Mouse (Mus musculus): Measurements from ENCODE around the gene Mtrf1. TPM values are rescaled to one million over a fixed set of nuclear protein-coding genes. Genes with fewer than 3 reads are reported as not detected.
A peak's percentile ranks its signal among the peaks of the same experiment; 100 is the strongest.

Mtrf1 gene
- total and polyA plus RNA-seq, 3 experiments: 8.2 to 21.1 (median 12.4) TPM

DNA sequence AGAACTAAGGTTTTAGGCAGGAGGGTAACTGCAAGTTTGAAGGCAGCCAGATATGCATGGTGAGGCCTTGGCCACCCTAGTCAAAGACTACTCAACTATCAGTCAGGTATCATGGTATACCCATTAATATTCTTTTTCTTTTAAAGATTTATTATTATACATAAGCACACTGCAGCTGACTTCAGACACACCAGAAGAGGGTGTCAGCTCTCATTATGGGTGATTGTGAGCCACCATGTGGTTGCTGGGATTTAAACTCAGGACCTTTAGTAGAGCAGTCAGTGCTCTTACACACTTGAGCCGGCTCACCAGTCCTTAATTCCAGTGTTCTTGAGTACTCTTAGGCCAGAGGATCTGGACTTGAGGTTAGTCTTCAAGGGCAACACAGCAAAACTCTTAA, 62.8 kb downstream of the Mtrf1 start:
- DNase-seq (ENCODE audit: extremely low read depth): no peak
- Histone ChIP-seq H3K4me3 (replicated peaks in 1 of 3; ENCODE audit: low read depth in 2 of 3, low read length in 2 of 3, poor library complexity in 1 of 3) (no peak overlapping the region), H3K27ac (ENCODE audit: insufficient read depth, low read depth) (no peak overlapping the region), H3K4me2 (ENCODE audit: insufficient read depth, low read depth, poor library complexity, severe bottlenecking) (no peak overlapping the region), H3K27me3 (replicated peaks) (no peaks in the 10 kb centered on the region), H3K36me3 (replicated peaks in 1 of 2; ENCODE audit: control insufficient read depth in 1 of 2, insufficient read depth in 1 of 2, low read length in 1 of 2) (peaks cover 22 to 38% of the 10 kb centered on the region in 2 experiments), H3K4me1 (ENCODE audit: control insufficient read depth in 1 of 2, insufficient read depth in 2 of 2) (peaks cover 0 to 14% of the 10 kb centered on the region in 2 experiments; a peak in 2 of 4 replicates), H3K9me3 (replicated peaks; ENCODE audit: low read length) (no peaks in the 10 kb centered on the region), H3K9ac (ENCODE audit: insufficient read depth, low read depth) (no peak overlapping the region), H3K79me2 (replicated peaks; ENCODE audit: control insufficient read depth, extremely low read depth, insufficient read depth, poor library complexity, severe bottlenecking) (no peaks in the 10 kb centered on the region)
- dilution Hi-C loops (cut with MboI; ENCODE audit: extremely low pct_ligation_motif_present, extremely low pct_unique_long_range_greater_than_20kb, low sequenced_read_pairs) (no loop called here), in situ Hi-C loops (cut with MboI; ENCODE audit: low pct_ligation_motif_present, low pct_unique_long_range_greater_than_20kb, low sequenced_read_pairs) (no loop called here)
- TF ChIP-seq CTCF (conservative IDR thresholded peaks at IDR 0.05 in 1 of 2, IDR thresholded peaks at IDR 0.05 in 1 of 2; ENCODE audit: low read depth in 2 of 2, low read length in 2 of 2): peak in 1 of 2 experiments; percentile 27; a peak in 1 of 4 replicates
- no peak for TF ChIP-seq USF1 (IDR thresholded peaks at IDR 0.05; ENCODE audit: low read depth, low read length)

DNA sequence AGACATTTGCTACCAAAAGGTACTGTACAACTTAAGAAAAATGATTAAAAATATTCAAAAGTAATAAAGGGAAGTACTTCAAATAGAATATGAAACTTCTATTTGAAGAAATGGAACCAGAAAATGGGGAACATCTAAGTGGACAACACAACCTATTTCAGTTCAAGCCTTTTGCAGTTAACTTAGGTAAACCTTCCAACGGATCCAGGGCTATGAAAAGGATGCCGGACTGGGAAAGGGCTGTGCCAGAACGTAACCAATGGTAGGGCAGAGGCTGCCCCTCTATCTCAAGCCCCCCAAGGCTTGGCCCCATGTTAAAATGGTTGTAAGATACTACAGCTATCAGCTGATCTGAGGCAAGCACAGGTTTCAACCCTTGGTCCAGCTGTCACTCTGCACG, 63.4 kb downstream of the Mtrf1 start:
- Histone ChIP-seq H3K36me3 (replicated peaks in 1 of 2; ENCODE audit: control insufficient read depth in 1 of 2, insufficient read depth in 1 of 2, low read length in 1 of 2) (peaks cover 24 to 44% of the 10 kb centered on the region in 2 experiments), H3K9ac (ENCODE audit: insufficient read depth, low read depth) (no peak overlapping the region), H3K4me3 (replicated peaks in 1 of 3; ENCODE audit: low read depth in 2 of 3, low read length in 2 of 3, poor library complexity in 1 of 3) (no peak overlapping the region), H3K27me3 (replicated peaks) (no peaks in the 10 kb centered on the region), H3K4me1 (ENCODE audit: control insufficient read depth in 1 of 2, insufficient read depth in 2 of 2) (peaks cover 0 to 14% of the 10 kb centered on the region in 2 experiments; a peak in 2 of 4 replicates), H3K9me3 (replicated peaks; ENCODE audit: low read length) (no peaks in the 10 kb centered on the region), H3K27ac (ENCODE audit: insufficient read depth, low read depth) (no peak overlapping the region), H3K79me2 (replicated peaks; ENCODE audit: control insufficient read depth, extremely low read depth, insufficient read depth, poor library complexity, severe bottlenecking) (no peaks in the 10 kb centered on the region), H3K4me2 (ENCODE audit: insufficient read depth, low read depth, poor library complexity, severe bottlenecking) (no peak overlapping the region)
- in situ Hi-C loops (cut with MboI; ENCODE audit: low pct_ligation_motif_present, low pct_unique_long_range_greater_than_20kb, low sequenced_read_pairs): no loop called here
- dilution Hi-C loops (cut with MboI; ENCODE audit: extremely low pct_ligation_motif_present, extremely low pct_unique_long_range_greater_than_20kb, low sequenced_read_pairs): no loop called here
- DNase-seq (ENCODE audit: extremely low read depth): no peak
- TF ChIP-seq USF1 (IDR thresholded peaks at IDR 0.05; ENCODE audit: low read depth, low read length) (no peak), TBP (conservative IDR thresholded peaks at IDR 0.05; ENCODE audit: low read depth, low read length) (no peak), IRF4 (IDR thresholded peaks at IDR 0.05; ENCODE audit: low read depth, low read length) (no peak)

DNA sequence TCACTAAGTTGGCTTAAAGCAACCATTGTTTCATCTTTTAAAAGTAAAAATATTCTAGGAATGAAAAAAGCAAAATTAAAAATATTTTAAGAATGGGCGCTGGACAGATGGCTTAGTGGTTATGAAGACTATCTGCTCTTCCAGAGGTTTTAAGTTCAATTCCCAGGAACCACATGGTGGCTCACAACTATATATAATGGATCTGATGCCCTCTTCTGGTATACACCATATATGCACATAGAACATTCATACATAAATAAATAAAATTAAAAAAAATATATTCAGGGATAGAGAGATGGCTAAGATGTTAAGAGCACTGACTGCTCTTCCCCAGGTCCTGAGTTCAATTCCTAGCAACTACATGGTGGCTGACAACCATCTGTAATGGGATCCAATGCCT, 68.1 kb downstream of the Mtrf1 start:
- no peak overlapping the region for H3K4me2 ChIP-seq (ENCODE audit: insufficient read depth, low read depth, poor library complexity, severe bottlenecking)
- DNase-seq (ENCODE audit: extremely low read depth): no peak
- dilution Hi-C loops (cut with MboI; ENCODE audit: extremely low pct_ligation_motif_present, extremely low pct_unique_long_range_greater_than_20kb, low sequenced_read_pairs): no loop called here
- no peaks in the 10 kb centered on the region for H3K79me2 ChIP-seq (replicated peaks; ENCODE audit: control insufficient read depth, extremely low read depth, insufficient read depth, poor library complexity, severe bottlenecking)
- peak; percentile 17 for TF ChIP-seq RAD21 (IDR thresholded peaks at IDR 0.05; ENCODE audit: low read depth, low read length)
- no peak for TF ChIP-seq ZC3H11A (IDR thresholded peaks at IDR 0.05; ENCODE audit: low read depth, low read length)
- TF ChIP-seq MYC (IDR thresholded peaks at IDR 0.05; ENCODE audit: low read depth, low read length): 0 out of 2 replicates have a peak, but pooled peaks have one; percentile 33
- TF ChIP-seq CTCF (conservative IDR thresholded peaks at IDR 0.05 in 1 of 2, IDR thresholded peaks at IDR 0.05 in 1 of 2; ENCODE audit: low read depth in 2 of 2, low read length in 2 of 2): peak in 1 of 2 experiments; percentile 27; a peak in 1 of 4 replicates
- H3K9me3 ChIP-seq (replicated peaks; ENCODE audit: low read length): no peaks in the 10 kb centered on the region
- peaks cover 47 to 82% of the 10 kb centered on the region in 2 experiments for H3K36me3 ChIP-seq (replicated peaks in 1 of 2; ENCODE audit: control insufficient read depth in 1 of 2, insufficient read depth in 1 of 2, low read length in 1 of 2)
- H3K9ac ChIP-seq (ENCODE audit: insufficient read depth, low read depth): no peak overlapping the region
- no peaks in the 10 kb centered on the region for H3K27me3 ChIP-seq (replicated peaks)
- no peak overlapping the region for H3K27ac ChIP-seq (ENCODE audit: insufficient read depth, low read depth)
- H3K4me1 ChIP-seq (ENCODE audit: control insufficient read depth in 1 of 2, insufficient read depth in 2 of 2): peaks cover 0 to 7% of the 10 kb centered on the region in 2 experiments; a peak in 2 of 4 replicates
- in situ Hi-C loops (cut with MboI; ENCODE audit: low pct_ligation_motif_present, low pct_unique_long_range_greater_than_20kb, low sequenced_read_pairs): no loop called here
- no peak overlapping the region for H3K4me3 ChIP-seq (replicated peaks in 1 of 3; ENCODE audit: low read depth in 2 of 3, low read length in 2 of 3, poor library complexity in 1 of 3)

All from CH12.LX (cell line).